8 mouse cellular contexts compared by ENCODE assay signal in genomic region chr11:105181689-105182460, GRCm38 (mm10). TPM values are rescaled to one million over a fixed set of nuclear protein-coding genes. Genes with fewer than 3 reads are reported as not detected.
DNase-seq lines count a peak whose midpoint lies in the region; ATAC-seq and TF ChIP-seq lines count a peak whose summit lies in the region.

No protein-coding gene starts in this region.

- H3K4me1 ChIP-seq in embryonic fibroblast, embryonic 13.5 days (ENCODE audit: control insufficient read depth, insufficient read depth, low read length) = no peaks in the 10 kb centered on the region
- H3K4me1 ChIP-seq in heart, embryonic 12.5 days (replicated peaks) = peaks cover 25% of the 10 kb centered on the region
- H3K4me1 ChIP-seq in kidney, embryonic 16.5 days (ENCODE audit: insufficient read depth, low read length) = peaks cover 25% of the 10 kb centered on the region
- H3K4me1 ChIP-seq in liver, embryonic 16.5 days (ENCODE audit: control insufficient read depth, low read depth, low read length) = peaks cover 19% of the 10 kb centered on the region
- peaks cover 37% of the 10 kb centered on the region for H3K4me1 ChIP-seq in neural tube, embryonic 13.5 days (replicated peaks)
- peaks cover 10% of the 10 kb centered on the region for H3K4me1 ChIP-seq in testis, adult 2 months (ENCODE audit: control insufficient read depth, insufficient read depth, low read length)

- no peak for TF ChIP-seq CTCF in embryonic fibroblast, embryonic 13.5 days (IDR thresholded peaks at IDR 0.05; ENCODE audit: borderline replicate concordance, insufficient read depth, low read length)
- no peak for TF ChIP-seq CTCF in testis, adult 2 months (IDR thresholded peaks at IDR 0.05; ENCODE audit: control insufficient read depth, insufficient read depth, insufficient replicate concordance, low read depth, low read length)

- no peak for TF ChIP-seq POLR2A in embryonic fibroblast, embryonic 13.5 days (IDR thresholded peaks at IDR 0.05; ENCODE audit: low read depth, low read length)
- no peak for TF ChIP-seq POLR2A in testis, adult 2 months (IDR thresholded peaks at IDR 0.05; ENCODE audit: control insufficient read depth, low read depth, low read length)

- 2% methylated on average over 80 of the region's 89 CpGs for WGBS in heart, embryonic 12.5 days
- WGBS in kidney, embryonic 16.5 days = under 1% methylated on average over 52 of the region's 89 CpGs
- 6% methylated on average over 55 of the region's 89 CpGs for WGBS in liver, embryonic 16.5 days (ENCODE audit: insufficient replicate concordance)
- under 1% methylated on average over 66 of the region's 89 CpGs for WGBS in neural tube, embryonic 13.5 days

- peak overlapping the region; percentile 95 for H3K4me3 ChIP-seq in embryonic fibroblast, embryonic 13.5 days (ENCODE audit: insufficient read depth, low read length)
- H3K4me3 ChIP-seq in heart, embryonic 12.5 days = peak overlapping the region; percentile 85
- H3K4me3 ChIP-seq in kidney, embryonic 16.5 days (ENCODE audit: low read length) = peak overlapping the region; percentile 89
- H3K4me3 ChIP-seq in liver, embryonic 16.5 days (ENCODE audit: low read depth, low read length) = peak overlapping the region; percentile 98
- H3K4me3 ChIP-seq in neural tube, embryonic 13.5 days = peak overlapping the region; percentile 98
- peak overlapping the region; percentile 91 for H3K4me3 ChIP-seq in testis, adult 2 months (ENCODE audit: control insufficient read depth, low read depth, low read length)

- DNase-seq in 3134 (ENCODE audit: extremely low read depth, insufficient read length, low spot score) = peak; percentile 58
- peak; percentile 45 for DNase-seq in adrenal gland, postnatal 25 days

- H3K36me3 ChIP-seq in heart, embryonic 12.5 days = peaks cover 17% of the 10 kb centered on the region
- H3K36me3 ChIP-seq in kidney, embryonic 16.5 days (ENCODE audit: insufficient read depth, low read length) = peaks cover 19% of the 10 kb centered on the region; the same call in 1 of the 2 replicates
- peaks cover 15% of the 10 kb centered on the region for H3K36me3 ChIP-seq in liver, embryonic 16.5 days (ENCODE audit: control insufficient read depth, insufficient read depth)
- H3K36me3 ChIP-seq in neural tube, embryonic 13.5 days = peaks cover 19% of the 10 kb centered on the region
- peaks cover 6% of the 10 kb centered on the region for H3K36me3 ChIP-seq in testis, adult 2 months (ENCODE audit: control insufficient read depth, insufficient read depth, low read length)

- no peaks in the 10 kb centered on the region for H3K9me3 ChIP-seq in heart, embryonic 12.5 days (replicated peaks)
- H3K9me3 ChIP-seq in kidney, embryonic 16.5 days (ENCODE audit: low read length) = no peaks in the 10 kb centered on the region
- no peaks in the 10 kb centered on the region for H3K9me3 ChIP-seq in liver, embryonic 16.5 days (replicated peaks; ENCODE audit: control insufficient read depth, low read length)
- no peaks in the 10 kb centered on the region for H3K9me3 ChIP-seq in neural tube, embryonic 13.5 days

- peak overlapping the region; percentile 62 for H3K27ac ChIP-seq in embryonic fibroblast, embryonic 13.5 days (ENCODE audit: insufficient read depth, low read length)
- peak overlapping the region; percentile 98 for H3K27ac ChIP-seq in heart, embryonic 12.5 days (ENCODE audit: poor library complexity, severe bottlenecking)
- peak overlapping the region; percentile 94 for H3K27ac ChIP-seq in kidney, embryonic 16.5 days (ENCODE audit: low read length)
- H3K27ac ChIP-seq in liver, embryonic 16.5 days (ENCODE audit: low read length) = peak overlapping the region; percentile 94
- peak overlapping the region; percentile 94 for H3K27ac ChIP-seq in neural tube, embryonic 13.5 days (replicated peaks)
- peak overlapping the region; percentile 89 for H3K27ac ChIP-seq in testis, adult 2 months (ENCODE audit: control insufficient read depth, insufficient read depth, low read depth, low read length)

- peak; percentile 80 for ATAC-seq in heart, embryonic 12.5 days (ENCODE audit: insufficient number of reproducible peaks, low FRiP score)
- peak; percentile 17 for ATAC-seq in kidney, embryonic 16.5 days (ENCODE audit: low FRiP score, low TSS enrichment)
- peak; percentile 47 for ATAC-seq in liver, embryonic 16.5 days (ENCODE audit: low read depth)
- ATAC-seq in neural tube, embryonic 13.5 days (ENCODE audit: low read depth) = peak; percentile 73

- no peaks in the 10 kb centered on the region for H3K27me3 ChIP-seq in heart, embryonic 12.5 days (replicated peaks)
- no peaks in the 10 kb centered on the region for H3K27me3 ChIP-seq in kidney, embryonic 16.5 days (ENCODE audit: insufficient read depth, low read length)
- no peaks in the 10 kb centered on the region for H3K27me3 ChIP-seq in liver, embryonic 16.5 days (ENCODE audit: control insufficient read depth, insufficient read depth, low read depth, low read length)
- no peaks in the 10 kb centered on the region for H3K27me3 ChIP-seq in neural tube, embryonic 13.5 days
- no peaks in the 10 kb centered on the region for H3K27me3 ChIP-seq in testis, adult 2 months (ENCODE audit: control insufficient read depth, insufficient read depth, low read length)

- H3K4me2 ChIP-seq in heart, embryonic 12.5 days = peak overlapping the region; percentile 69
- peak overlapping the region; percentile 85 for H3K4me2 ChIP-seq in kidney, embryonic 16.5 days (replicated peaks; ENCODE audit: low read depth, low read length)
- H3K4me2 ChIP-seq in liver, embryonic 16.5 days (ENCODE audit: low read depth, low read length) = peak overlapping the region; percentile 65
- peak overlapping the region; percentile 81 for H3K4me2 ChIP-seq in neural tube, embryonic 13.5 days

- peak overlapping the region; percentile 99 for H3K9ac ChIP-seq in heart, embryonic 12.5 days
- H3K9ac ChIP-seq in kidney, embryonic 16.5 days (replicated peaks; ENCODE audit: low read length) = peak overlapping the region; percentile 99
- H3K9ac ChIP-seq in liver, embryonic 16.5 days (ENCODE audit: low read depth, low read length) = peak overlapping the region; percentile 100
- peak overlapping the region; percentile 99 for H3K9ac ChIP-seq in neural tube, embryonic 13.5 days

RNA-seq across cellular contexts. Expression of gene Tlk2, which starts 3.3 kb away (rescaled TPM):
- 52.7 and 54.9 TPM in 2 replicates for total RNA-seq in adrenal gland, postnatal 25 days (2021)
- 86.5 and 97.2 TPM in 2 replicates for polyA plus RNA-seq in embryonic fibroblast, embryonic 13.5 days (2011; ENCODE audit: insufficient read length, low read depth, missing spikeins)
- polyA plus RNA-seq in heart, embryonic 12.5 days (2016; fragmentation: Nextera tagmentation; extraction: Ambion mirVana) = 20.7 and 21.0 TPM in 2 replicates
- polyA plus RNA-seq in kidney, embryonic 16.5 days (2015; fragmentation: Nextera tagmentation; extraction: Ambion mirVana) = 14.0 and 18.4 TPM in 2 replicates
- 5.5 and 6.6 TPM in 2 replicates for polyA plus RNA-seq in liver, embryonic 16.5 days (2015; fragmentation: Nextera tagmentation; extraction: Ambion mirVana)
- 22.5 and 22.9 TPM in 2 replicates for polyA plus RNA-seq in neural tube, embryonic 13.5 days (2015; fragmentation: Nextera tagmentation; extraction: Ambion mirVana)
- 90.1 and 92.2 TPM in 2 replicates for polyA plus RNA-seq in testis, adult 2 months (2012; rRNA removed)

RNA-seq across cellular contexts. Expression of gene Gm10842, which starts 35.2 kb away (rescaled TPM):
- not detected in 2 replicates for total RNA-seq in adrenal gland, postnatal 25 days (2021)
- not detected in 2 replicates for polyA plus RNA-seq in embryonic fibroblast, embryonic 13.5 days (2011; ENCODE audit: insufficient read length, low read depth, missing spikeins)
- not detected in 2 replicates for polyA plus RNA-seq in heart, embryonic 12.5 days (2016; fragmentation: Nextera tagmentation; extraction: Ambion mirVana)
- polyA plus RNA-seq in kidney, embryonic 16.5 days (2015; fragmentation: Nextera tagmentation; extraction: Ambion mirVana) = not detected in 2 replicates
- not detected in 2 replicates for polyA plus RNA-seq in liver, embryonic 16.5 days (2015; fragmentation: Nextera tagmentation; extraction: Ambion mirVana)
- polyA plus RNA-seq in neural tube, embryonic 13.5 days (2015; fragmentation: Nextera tagmentation; extraction: Ambion mirVana) = not detected in 2 replicates
- polyA plus RNA-seq in testis, adult 2 months (2012; rRNA removed) = not detected in 2 replicates

RNA-seq across cellular contexts. Expression of gene Mettl2, which starts 55.6 kb away (rescaled TPM):
- 22.6 and 23.8 TPM in 2 replicates for total RNA-seq in adrenal gland, postnatal 25 days (2021)
- 24.1 and 26.8 TPM in 2 replicates for polyA plus RNA-seq in embryonic fibroblast, embryonic 13.5 days (2011; ENCODE audit: insufficient read length, low read depth, missing spikeins)
- 28.6 and 30.0 TPM in 2 replicates for polyA plus RNA-seq in heart, embryonic 12.5 days (2016; fragmentation: Nextera tagmentation; extraction: Ambion mirVana)
- 44.7 and 45.7 TPM in 2 replicates for polyA plus RNA-seq in kidney, embryonic 16.5 days (2015; fragmentation: Nextera tagmentation; extraction: Ambion mirVana)
- polyA plus RNA-seq in liver, embryonic 16.5 days (2015; fragmentation: Nextera tagmentation; extraction: Ambion mirVana) = 13.8 and 15.1 TPM in 2 replicates
- polyA plus RNA-seq in neural tube, embryonic 13.5 days (2015; fragmentation: Nextera tagmentation; extraction: Ambion mirVana) = 30.8 and 34.9 TPM in 2 replicates
- polyA plus RNA-seq in testis, adult 2 months (2012; rRNA removed) = 20.7 and 26.4 TPM in 2 replicates

Comparison
In these comparisons a context has a peak if more than half of its experiments do, and no peak if none do; other contexts are left out.
1. Peak in every context shown above with its lines: DNase-seq, ATAC-seq, H3K4me3 ChIP-seq and H3K27ac ChIP-seq.
2. ATAC-seq: peak in every context shown above with its lines; median percentile 80 in heart, embryonic 12.5 days; 73 in neural tube, embryonic 13.5 days; 47 in liver, embryonic 16.5 days; 17 in kidney, embryonic 16.5 days.